Mouse (Mus musculus): ENCODE measurements around the gene Akap4. TPM values are rescaled to one million over a fixed set of nuclear protein-coding genes. Genes with fewer than 3 reads are reported as not detected.

Akap4 gene
- polyA plus RNA-seq, 1 experiment from 2014 or later: not detected

GRCm38 (mm10) chrX:7114885-7115284 is 47.6 kb downstream of the Akap4 start:
- Histone ChIP-seq H3K9ac (replicated peaks; ENCODE audit: low read depth, low read length) (no peak overlapping the region), H3K9me3 (ENCODE audit: control insufficient read depth, low read length) (no peaks in the 10 kb centered on the region), H3K4me3 (ENCODE audit: low read depth, low read length) (no peak overlapping the region), H3K4me2 (ENCODE audit: low read depth, low read length) (no peak overlapping the region), H3K4me1 (ENCODE audit: control insufficient read depth, insufficient read depth, low read length) (no peaks in the 10 kb centered on the region), H3K36me3 (ENCODE audit: control insufficient read depth, insufficient read depth, low read length) (no peaks in the 10 kb centered on the region), H3K27me3 (ENCODE audit: control insufficient read depth, insufficient read depth, low read length) (no peaks in the 10 kb centered on the region), H3K27ac (ENCODE audit: low read depth, low read length) (no peak overlapping the region)
- 90% methylated on average over 3 of the region's 3 CpGs for WGBS
- no peak for ATAC-seq (ENCODE audit: low read depth)

DNA sequence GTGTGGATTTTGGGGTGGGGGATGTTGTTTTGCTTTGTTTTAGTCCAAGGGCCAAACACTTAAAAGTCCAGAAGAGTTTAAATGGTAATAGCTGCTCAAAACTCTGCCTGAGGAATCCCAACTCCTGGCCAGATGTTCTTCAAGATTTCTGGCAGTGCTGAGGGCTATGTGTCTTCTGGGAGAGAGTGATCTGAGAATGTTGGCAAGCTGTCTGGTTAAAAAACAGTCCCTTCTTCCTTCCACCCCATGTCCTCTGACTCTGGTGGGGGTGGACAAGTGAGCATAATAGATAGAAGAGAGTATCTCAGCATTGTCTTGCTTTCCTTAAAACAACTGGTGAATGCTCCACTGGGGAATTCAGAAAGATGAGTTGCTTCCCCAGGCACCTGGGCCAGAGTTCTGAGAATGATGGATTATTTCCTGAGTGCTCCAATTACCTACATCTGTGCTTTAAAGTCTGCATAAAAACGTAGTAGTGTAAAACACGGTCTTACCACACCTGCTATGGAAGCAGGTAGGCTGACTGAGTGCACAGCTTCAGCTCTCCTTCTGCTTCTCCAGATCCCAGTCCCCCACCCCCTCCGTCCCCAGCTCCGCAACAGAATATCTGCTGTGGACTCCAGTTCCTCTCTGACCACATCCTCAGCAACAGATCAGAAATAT is 54.4 kb downstream of the Akap4 start:
- no peak overlapping the region for H3K27ac ChIP-seq (ENCODE audit: low read depth, low read length)
- H3K4me3 ChIP-seq (ENCODE audit: low read depth, low read length): no peak overlapping the region
- ATAC-seq (ENCODE audit: low read depth): no peak
- no peaks in the 10 kb centered on the region for H3K4me1 ChIP-seq (ENCODE audit: control insufficient read depth, insufficient read depth, low read length)
- no peaks in the 10 kb centered on the region for H3K36me3 ChIP-seq (ENCODE audit: control insufficient read depth, insufficient read depth, low read length)
- H3K9me3 ChIP-seq (ENCODE audit: control insufficient read depth, low read length): no peaks in the 10 kb centered on the region
- H3K9ac ChIP-seq (replicated peaks; ENCODE audit: low read depth, low read length): no peak overlapping the region
- no peaks in the 10 kb centered on the region for H3K27me3 ChIP-seq (ENCODE audit: control insufficient read depth, insufficient read depth, low read length)
- 79% methylated on average over 4 of the region's 4 CpGs for WGBS
- no peak overlapping the region for H3K4me2 ChIP-seq (ENCODE audit: low read depth, low read length)

Other genes starting within 250 kb of the Akap4 start
- gene Ccnb3, start 25.9 kb upstream of the Akap4 start, polyA plus RNA-seq (2014; fragmentation: Nextera tagmentation; extraction: Ambion mirVana): not detected in 2 replicates

Data from neural tube, embryonic 14.5 days (tissue).